Mouse (Mus musculus): ENCODE measurements around the gene Nfatc3. TPM values are rescaled to one million over a fixed set of nuclear protein-coding genes. Genes with fewer than 3 reads are reported as not detected.

The Nfatc3 gene
- polyA plus RNA-seq, 2 experiments from 2014 or later: 30.0 to 31.5 TPM

GRCm38 (mm10) chr8:106059613-106060371, 1.2 kb downstream of the Nfatc3 start:
- ATAC-seq: no peak

GRCm38 (mm10) chr8:106060521-106060920, 1.9 kb downstream of the Nfatc3 start:
- no peak for ATAC-seq

DNA sequence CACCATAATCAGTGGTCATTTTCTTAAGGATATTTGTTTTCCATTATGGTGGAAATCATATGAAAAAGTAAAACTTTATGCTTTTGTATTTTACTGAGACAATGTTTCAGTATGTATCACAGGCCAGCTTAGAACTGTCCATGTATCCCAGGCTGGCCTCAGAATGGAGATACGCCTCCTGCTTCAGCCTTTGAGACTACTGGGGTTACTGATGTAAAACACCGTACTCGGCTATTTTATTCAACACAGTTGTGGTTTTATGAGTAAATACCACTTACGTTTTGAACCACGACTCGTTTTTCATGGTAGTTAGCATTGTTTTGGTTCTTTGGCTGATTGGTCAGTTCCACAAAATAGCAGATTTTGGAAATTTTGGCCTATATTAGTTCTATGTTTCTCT, 3.0 kb downstream of the Nfatc3 start:
- ATAC-seq: no peak

DNA sequence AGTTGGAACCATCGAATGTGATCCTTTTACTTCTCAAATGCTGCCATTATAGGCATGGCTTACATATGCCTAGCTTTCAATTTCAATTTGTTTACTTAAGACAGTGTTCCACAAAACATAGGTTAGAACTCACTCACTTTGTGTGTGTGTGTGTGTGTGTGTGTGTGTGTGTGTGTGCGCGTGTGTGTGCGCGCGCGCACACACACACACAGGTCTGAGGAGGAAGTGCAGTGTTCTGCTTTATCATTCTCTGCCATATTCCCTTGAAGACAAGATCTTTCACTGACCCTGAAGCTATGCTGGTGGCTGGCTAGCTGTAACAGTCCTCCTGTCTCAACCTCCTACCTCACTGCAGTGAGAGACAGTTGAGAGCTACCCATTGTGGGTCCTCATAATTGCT, 4.4 kb downstream of the Nfatc3 start:
- no peak for ATAC-seq

DNA sequence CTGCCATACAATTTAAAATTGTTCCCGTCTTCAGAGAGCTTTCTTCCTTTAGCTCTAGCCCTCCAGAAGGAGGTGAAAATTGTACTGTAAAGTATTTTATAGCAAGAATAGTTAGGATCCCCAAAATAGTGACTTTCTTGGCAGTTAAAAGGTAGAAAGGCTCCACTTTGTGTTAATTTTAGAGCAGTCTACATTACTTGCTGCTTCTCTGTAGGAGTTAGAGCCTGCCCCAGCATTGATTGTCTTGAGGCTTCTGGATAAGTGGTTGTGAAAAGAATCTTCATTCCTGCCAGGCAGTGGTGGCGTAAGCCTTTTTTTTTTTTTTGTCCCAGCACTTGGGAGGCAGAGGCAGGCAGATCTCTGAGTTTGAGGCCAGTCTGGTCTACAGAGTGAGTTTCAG, 8.1 kb downstream of the Nfatc3 start:
- ATAC-seq: no peak

DNA sequence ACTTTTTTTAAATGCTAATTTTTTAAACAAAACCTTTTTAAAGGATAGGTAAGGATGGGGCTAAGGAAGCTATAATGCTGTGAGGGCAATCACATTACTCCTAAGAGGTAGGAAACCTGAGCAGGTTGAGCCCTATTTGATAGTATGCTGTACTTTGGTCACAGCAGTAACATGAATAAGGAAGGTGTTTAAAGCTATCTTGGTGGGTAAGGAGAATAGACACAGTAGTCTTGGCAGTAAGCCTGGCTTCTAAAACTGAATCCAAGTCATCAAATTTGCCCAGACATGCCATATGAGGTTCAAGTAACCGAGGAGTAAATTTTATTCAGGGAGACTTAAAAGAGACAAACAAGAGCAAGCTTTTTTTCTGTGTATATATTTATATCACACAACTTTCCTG, 10.9 kb downstream of the Nfatc3 start:
- ATAC-seq: no peak

DNA sequence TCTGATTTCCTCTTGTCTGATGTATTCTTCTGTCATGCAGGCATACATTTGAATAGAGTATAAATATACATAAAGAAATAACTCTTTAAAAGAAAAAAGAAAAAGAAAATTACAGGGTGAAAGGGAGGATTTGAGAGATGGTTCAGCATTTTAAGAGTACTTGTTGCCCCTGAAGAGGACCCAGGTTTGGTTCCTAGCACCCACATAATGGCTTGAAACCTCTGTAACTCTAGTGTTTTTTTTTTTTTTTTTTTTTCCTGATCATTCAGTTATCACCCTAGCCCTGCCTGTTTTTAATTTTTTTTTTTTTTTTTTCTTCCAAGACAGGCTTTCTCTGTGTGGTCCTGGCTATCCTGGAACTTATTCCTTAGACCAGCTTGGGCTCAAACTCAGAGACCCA, 13.5 kb downstream of the Nfatc3 start:
- no peak for ATAC-seq

DNA sequence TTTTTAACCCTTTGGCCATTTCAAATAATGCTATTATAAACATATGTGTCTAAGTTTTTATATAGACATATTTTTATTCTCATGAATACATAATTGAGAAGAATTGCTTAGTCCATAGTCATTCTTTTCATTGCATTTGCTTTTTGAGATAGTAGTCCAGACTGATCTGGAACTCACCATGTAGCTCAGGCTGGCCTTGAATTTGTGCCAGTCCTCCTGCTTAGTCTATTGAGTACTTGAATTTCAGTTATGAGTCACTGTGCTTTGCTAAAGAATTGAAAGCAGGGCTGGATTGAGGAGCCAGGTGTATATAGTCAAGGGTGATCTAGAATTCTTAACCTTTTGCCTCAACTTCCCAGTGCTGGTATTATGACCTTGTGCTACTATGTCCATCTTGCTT, 15.6 kb downstream of the Nfatc3 start:
- ATAC-seq: no peak

DNA sequence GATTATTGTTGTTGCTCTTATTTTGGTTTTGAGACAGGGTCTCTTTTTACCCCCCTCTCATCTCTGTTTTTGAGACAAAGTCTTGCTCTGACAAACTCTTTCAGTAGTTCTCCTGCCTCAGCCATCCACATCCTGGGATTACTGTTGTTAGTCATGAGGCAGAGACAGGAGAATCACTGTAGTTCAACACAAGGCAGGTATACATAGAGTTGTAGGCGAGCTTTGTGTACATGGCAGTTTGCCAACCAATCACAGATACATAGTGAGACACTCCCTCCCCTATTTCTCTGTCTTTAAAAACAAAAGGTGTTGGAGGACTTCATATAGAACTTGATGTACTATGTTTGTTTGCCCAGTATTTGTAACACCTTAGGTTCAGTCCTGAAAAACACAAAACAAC, 16.0 kb downstream of the Nfatc3 start:
- peak; percentile 25 for ATAC-seq

DNA sequence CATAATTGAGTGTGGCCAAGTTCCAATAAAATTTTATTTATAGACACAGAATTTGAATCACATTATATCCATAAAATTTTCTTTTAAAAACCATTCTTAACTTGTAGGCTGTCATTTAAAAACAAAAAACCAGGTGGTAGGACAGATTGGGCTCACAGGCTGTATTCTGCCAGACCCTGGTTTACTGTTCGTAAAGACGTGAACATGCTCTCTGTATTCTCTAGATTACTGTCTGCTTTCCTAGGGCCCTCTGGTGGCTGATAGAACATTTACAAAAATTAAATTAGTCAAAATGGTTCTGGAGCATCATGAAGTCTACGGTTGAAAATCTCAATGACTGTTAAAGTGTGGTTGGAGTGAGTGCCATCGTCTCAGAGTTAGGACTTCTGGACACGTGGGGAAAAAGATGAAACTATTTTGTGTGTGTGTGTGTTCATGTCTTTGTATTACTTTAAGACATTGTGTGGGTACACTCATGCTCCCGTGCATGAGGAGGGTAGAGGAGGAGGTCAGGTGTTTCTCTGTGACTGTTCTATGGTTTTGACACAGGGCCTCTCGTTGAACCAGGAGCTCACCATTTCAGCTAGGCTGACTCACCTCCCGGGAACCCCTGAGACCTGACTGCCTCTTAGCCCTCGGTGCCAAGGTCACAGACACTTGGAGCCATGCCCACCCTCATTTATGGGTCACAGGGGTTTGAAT, 16.7 kb downstream of the Nfatc3 start:
- peak; percentile 54 for ATAC-seq

DNA sequence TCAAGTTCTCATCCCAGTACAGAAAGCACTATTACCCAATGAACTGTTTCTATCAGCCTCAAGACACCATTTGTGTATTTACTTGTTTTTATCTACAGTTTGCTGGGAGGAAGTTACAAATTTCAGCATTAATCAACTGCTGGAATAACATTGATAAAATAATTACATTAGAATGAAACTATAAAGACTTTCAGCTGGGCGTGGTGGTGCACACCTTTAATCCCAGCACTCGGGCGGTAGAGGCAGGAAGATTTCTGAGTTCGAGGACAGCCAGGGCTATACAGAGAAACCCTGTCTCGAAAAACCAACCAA, 17.2 kb downstream of the Nfatc3 start:
- no peak for ATAC-seq

DNA sequence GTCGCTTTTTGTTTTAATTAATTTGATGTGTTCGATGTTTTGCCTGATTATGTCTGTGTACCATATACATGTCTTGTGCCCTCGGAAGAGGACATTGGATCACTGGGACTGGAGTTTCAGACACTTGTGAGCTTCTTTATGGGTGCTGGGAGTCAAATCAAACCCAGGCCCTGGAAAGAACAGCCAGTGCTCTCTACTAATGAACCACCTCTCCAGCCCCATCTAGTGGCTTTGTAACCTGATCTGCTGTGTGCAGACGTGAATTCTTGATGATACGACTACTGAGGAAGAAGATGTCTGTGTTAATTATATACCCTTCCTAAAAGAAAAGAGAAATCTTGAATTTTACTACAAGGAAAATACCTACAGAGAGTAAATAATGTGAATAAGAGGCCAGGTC, 18.0 kb downstream of the Nfatc3 start:
- peak; percentile 40 for ATAC-seq

DNA sequence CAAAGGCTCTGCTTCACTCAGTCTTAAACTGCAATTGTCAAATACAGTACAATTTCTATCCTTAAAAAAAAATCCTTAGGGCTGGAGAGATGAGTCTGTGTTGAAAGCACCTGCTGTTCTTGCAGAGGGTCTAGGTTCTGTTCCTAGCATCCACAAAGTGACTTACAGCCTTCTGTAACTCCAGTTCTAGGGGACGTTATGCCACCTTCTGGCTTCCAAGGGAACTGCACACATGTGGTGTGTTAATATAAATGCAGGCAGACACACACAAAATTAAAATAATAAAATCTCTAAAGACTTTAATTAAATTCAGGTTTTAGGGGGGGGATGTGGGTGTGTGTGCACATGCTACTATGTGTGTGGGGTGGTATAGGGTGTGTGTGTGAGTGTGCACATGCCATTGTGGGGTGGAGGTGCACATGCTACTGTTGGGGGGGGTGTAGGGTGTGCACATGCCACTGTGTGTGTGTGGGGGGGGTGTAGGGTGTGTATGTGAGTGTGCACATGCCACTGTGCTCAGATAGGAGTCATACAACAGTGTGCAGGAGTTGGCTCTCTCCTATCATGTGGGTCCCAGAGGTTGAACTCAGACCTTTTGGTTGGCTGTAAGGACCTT, 18.9 kb downstream of the Nfatc3 start:
- no peak for ATAC-seq

DNA sequence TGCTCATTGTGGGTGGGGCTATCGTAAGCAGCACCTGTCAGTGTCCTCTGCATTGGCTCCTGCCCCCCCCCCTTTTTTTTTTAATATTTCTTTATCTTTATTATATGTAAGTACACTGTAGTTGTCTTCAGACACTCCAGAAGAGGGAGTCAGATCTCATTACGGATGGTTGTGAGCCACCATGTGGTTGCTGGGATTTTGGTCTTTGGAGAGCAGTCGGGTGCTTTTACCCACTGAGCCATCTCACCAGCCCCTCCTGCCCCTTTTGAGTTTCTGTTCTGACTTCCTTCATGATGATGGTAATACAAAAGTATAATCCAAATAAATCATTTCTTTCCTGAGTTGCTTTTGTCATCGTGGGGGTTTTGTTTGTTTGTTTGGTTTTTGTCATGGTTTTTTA, 43.7 kb downstream of the Nfatc3 start:
- no peak for ATAC-seq

DNA sequence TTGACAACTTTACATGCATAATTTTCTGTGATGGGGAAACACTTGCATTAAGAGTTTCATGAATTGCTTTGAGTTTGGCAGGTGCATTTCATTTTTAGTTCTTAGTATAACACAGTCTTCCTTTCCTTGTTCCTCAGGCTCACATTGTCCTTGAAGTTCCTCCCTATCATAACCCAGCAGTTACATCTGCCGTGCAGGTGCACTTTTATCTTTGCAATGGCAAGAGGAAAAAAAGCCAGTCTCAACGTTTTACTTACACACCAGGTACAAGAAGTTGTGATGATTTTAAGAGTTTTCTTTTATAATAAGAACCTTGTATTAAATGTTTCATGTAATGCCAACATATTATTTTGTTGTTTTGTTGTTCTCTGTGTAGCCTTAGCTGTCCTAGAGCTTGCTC, 45.2 kb downstream of the Nfatc3 start:
- ATAC-seq: no peak

DNA sequence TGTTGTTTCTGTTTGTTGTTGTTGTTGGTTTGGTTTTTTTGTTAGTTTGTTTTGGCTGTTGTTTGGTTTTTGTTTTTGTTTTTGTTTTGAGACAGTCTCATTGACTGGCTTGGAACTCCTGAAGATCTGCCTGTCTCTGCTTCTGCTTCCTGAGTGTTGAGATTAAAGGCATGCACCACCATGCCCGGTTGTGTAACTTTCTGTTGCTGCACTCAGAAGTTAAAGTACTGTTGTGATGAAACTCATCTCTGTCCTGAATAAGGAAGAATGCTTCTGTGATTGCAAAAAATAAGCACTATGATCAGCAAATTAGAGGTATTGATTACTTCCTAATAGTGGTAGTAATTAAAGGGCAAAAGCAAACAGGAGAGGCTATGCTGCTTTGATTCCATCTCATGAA, 47.6 kb downstream of the Nfatc3 start:
- no peak for ATAC-seq

GRCm38 (mm10) chr8:106108080-106108479, 49.4 kb downstream of the Nfatc3 start:
- ATAC-seq: no peak

DNA sequence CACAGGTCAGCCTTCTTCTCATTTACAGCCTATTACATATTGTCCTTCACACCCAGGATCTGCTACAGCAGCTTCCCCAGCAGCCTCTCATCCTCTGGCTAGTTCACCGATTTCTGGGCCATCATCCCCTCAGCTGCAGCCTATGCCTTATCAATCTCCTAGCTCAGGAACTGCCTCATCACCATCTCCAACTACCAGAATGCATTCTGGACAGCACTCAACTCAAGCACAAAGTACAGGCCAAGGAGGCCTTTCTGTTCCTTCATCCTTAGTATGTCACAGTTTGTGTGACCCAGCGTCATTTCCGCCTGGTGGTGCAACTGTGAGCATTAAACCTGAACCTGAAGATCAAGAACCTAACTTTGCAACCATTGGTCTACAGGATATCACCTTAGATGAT, 50.1 kb downstream of the Nfatc3 start:
- ATAC-seq: no peak

DNA sequence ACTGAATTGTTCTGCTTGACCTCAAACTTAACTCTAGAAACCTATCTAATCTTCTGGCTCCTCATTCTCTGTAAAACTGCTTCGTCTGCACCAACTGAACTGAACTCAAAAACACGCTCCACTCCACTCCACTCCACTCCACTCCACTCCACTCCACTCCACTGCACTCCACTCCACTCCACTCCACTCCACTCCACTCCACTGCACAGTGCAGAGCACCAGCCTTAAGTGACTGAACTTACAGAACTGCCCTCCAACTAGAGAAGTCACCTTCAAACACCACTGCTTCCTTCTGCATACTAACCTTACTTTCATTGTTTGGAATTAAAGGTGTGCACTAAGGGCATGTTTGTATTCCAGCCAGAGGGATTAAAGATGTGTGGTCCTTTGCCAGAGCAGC, 53.4 kb downstream of the Nfatc3 start:
- ATAC-seq: no peak

DNA sequence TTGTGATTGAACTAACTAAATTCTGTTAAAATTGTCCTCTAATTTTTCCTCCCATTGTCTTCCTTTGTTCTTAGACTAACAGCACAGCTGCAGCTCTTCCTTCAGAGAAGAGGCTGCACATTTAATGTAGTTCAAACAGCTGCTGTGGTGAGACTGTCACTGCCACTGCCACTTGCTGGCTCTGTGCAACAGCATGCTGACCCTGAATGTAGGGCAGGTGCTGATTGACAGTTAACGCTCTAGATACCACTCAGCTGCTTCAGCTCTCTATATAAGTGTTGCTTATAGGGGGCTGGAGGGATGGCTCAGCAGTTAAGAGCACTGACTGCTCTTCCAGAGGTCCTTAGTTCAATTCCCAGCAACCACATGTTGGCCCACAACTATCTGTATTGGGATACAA, 53.9 kb downstream of the Nfatc3 start:
- no peak for ATAC-seq

DNA sequence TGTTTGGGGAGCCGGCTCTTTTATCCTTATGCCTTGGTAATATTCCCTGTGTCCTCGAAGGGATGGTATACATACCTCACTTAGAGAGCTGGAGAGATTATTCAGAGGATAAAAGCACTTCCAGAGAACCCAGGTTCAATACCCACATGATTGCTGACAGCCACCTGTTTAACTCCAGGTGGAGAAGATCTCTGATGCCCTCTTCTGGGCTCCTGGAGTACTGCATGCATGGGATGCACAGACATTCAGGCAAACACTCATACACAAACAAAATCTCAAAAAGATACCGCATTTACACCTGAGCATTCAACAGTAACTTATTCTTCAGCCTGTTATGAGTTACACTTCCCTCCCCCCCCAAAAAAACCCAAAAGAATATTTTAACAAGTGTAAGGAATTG, 57.3 kb downstream of the Nfatc3 start:
- no peak for ATAC-seq

DNA sequence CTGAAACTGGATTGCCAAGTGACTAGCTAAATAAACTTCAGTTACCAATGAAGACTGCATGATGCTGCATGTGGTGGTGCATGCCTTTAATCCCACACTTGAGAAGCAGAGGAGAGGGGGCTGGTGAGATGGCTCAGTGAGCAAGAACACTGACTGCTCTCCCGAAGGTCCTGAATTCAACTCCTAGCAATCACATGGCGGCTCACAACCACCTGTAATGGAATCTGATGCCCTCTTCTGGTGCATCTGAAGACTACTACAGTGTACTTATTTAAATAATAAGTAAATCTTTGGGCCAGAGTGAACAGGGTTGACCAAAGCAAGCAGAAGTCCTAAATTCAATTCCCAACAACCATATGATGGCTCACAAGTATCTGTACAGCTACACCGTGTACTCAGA, 64.8 kb downstream of the Nfatc3 start:
- no peak for ATAC-seq

GRCm38 (mm10) chr8:106126055-106126454, 67.4 kb downstream of the Nfatc3 start:
- ATAC-seq: no peak

DNA sequence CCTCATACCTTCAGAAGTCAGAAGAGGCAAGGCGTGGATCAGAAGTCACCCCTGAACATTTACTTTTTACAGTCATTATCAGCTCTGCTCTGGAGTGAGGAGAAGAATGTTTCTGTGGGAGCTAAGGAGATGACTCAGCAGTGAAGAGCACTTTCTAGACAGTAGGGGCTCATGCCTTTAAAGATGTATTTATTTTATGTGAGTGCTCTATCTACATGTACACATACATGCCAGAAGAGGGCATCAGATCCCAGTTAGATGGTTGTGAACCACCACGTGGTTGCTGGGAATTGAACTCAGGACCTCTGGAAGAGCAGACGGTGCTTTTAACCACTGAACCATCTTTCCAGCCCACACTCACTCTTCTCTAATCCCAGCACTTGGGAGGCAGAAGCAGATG, 68.4 kb downstream of the Nfatc3 start:
- no peak for ATAC-seq
